Mouse (Mus musculus) forelimb bud, embryonic 11.5 days (tissue): ENCODE results near the gene Dmp1.

Experiments used
- DNase-seq: peaks from one replicate; pipeline ENCODE4 v3.0.0-alpha.2; 2012; ENCODE audit warnings: low read depth, low spot score

The Dmp1 gene

GRCm38 (mm10) chr5:104261908-104262461 lies 59.6 kb downstream of the Dmp1 start:
- no peak for DNase-seq

GRCm38 (mm10) chr5:104263014-104263776 lies 60.8 kb downstream of the Dmp1 start:
- no peak for DNase-seq
